Mouse (Mus musculus): ENCODE data around the gene Syne3. TPM values are rescaled to one million over a fixed set of nuclear protein-coding genes. Genes with fewer than 3 reads are reported as not detected.

Gene Syne3
- polyA plus RNA-seq (2015; fragmentation: Nextera tagmentation; extraction: Ambion mirVana): 0.40 and 0.49 TPM in 2 replicates

DNA sequence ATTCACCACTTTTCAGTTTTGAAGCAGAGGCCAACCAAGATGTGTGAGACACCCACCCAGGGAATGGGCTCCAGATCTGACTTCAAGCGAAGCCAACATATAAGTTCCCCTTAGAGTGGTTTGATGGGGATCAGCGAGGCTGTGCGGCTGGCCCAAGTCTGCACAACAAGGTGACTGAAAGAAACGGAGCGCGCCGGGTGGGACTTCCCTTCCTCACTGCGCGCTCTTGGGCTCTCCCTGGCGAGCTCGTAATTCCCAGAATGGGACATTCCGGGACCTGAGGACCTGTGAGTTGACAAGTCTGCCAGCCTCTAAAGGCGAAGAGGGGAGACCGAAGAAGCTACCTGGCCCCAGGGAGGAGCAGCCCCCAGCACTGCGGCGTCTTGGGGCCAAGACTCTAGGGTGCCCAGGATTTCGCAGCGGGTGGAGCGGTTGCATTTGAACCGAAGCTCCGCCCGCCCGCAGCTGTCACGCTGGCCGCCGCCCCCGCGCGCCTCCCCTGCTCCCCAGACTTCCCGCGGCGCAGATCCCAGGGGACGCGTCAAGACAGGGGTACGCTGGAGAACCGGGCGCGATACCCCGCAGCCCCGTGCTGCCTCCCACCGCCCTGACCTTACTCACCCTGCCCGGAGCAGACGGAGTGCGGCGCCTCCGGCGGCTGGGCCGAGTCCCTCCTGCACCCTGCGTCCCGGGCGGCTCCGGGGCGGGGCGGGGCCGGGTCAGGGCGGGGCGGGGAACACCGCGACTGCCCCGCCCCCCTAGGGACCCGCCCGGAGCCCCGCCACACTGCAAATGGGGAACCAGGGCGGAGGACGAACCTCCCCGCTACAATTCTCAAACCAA, at the start of gene Syne3:
Gene Syne3 (minus strand): TSS at position 440 of the 843 bp plus-strand sequence.
- under 1% methylated on average over 65 of the region's 66 CpGs for WGBS
- peak; percentile 68 for ATAC-seq (replicated peaks)

GRCm38 (mm10) chr12:105055308-105055707, 45.7 kb upstream of the Syne3 start:
- H3K27ac ChIP-seq: no peak overlapping the region
- ATAC-seq (replicated peaks): no peak
- H3K36me3 ChIP-seq (replicated peaks): no peaks in the 10 kb centered on the region
- H3K4me2 ChIP-seq: no peak overlapping the region
- H3K4me3 ChIP-seq: no peak overlapping the region
- no peaks in the 10 kb centered on the region for H3K9me3 ChIP-seq
- H3K9ac ChIP-seq: no peak overlapping the region
- 84% methylated on average over 6 of the region's 6 CpGs for WGBS
- H3K27me3 ChIP-seq (replicated peaks): no peaks in the 10 kb centered on the region
- H3K4me1 ChIP-seq: no peaks in the 10 kb centered on the region

More for the DNA sequence above, at the start of gene Syne3:
- no peaks in the 10 kb centered on the region for H3K9me3 ChIP-seq
- H3K9ac ChIP-seq: peak within 1 kb of the TSS; percentile 49
- no peak within 1 kb of the TSS for H3K27ac ChIP-seq
- H3K4me1 ChIP-seq: peaks cover 17% of the 10 kb centered on the region
- H3K4me2 ChIP-seq: peak within 1 kb of the TSS; percentile 97
- H3K4me3 ChIP-seq: peak within 1 kb of the TSS; percentile 58
- H3K27me3 ChIP-seq (replicated peaks): peaks cover 44% of the 10 kb centered on the region
- no peaks in the 10 kb centered on the region for H3K36me3 ChIP-seq (replicated peaks)

- Histone ChIP-seq H3K9me3 (no peaks in the 10 kb centered on the region), H3K9ac (no peak overlapping the region), H3K4me2 (no peak overlapping the region), H3K4me1 (no peaks in the 10 kb centered on the region), H3K4me3 (no peak overlapping the region), H3K27me3 (replicated peaks) (no peaks in the 10 kb centered on the region), H3K27ac (no peak overlapping the region), H3K36me3 (replicated peaks) (no peaks in the 10 kb centered on the region)
- ATAC-seq (replicated peaks): no peak
- WGBS: 94% methylated on average over 15 of the region's 15 CpGs
Observed at GRCm38 (mm10) chr12:105054041-105054440, 44.4 kb upstream of the Syne3 start.

GRCm38 (mm10) chr12:105050898-105051297, 41.3 kb upstream of the Syne3 start:
- Histone ChIP-seq H3K9me3 (no peaks in the 10 kb centered on the region), H3K4me1 (no peaks in the 10 kb centered on the region), H3K27ac (no peak overlapping the region), H3K4me2 (no peak overlapping the region), H3K9ac (no peak overlapping the region), H3K36me3 (replicated peaks) (no peaks in the 10 kb centered on the region), H3K27me3 (replicated peaks) (no peaks in the 10 kb centered on the region), H3K4me3 (no peak overlapping the region)
- ATAC-seq (replicated peaks): peak; percentile 76; the same call in 1 of the 2 replicates
- WGBS: 11% methylated on average over 4 of the region's 4 CpGs

- no peak overlapping the region for H3K4me2 ChIP-seq
- H3K27ac ChIP-seq: no peak overlapping the region
- WGBS: 89% methylated on average over 12 of the region's 12 CpGs
- no peaks in the 10 kb centered on the region for H3K36me3 ChIP-seq (replicated peaks)
- H3K4me1 ChIP-seq: no peaks in the 10 kb centered on the region
- H3K9me3 ChIP-seq: no peaks in the 10 kb centered on the region
- no peak overlapping the region for H3K4me3 ChIP-seq
- H3K9ac ChIP-seq: no peak overlapping the region
- ATAC-seq (replicated peaks): no peak
- H3K27me3 ChIP-seq (replicated peaks): no peaks in the 10 kb centered on the region
Observed at GRCm38 (mm10) chr12:105049813-105050212, 40.2 kb upstream of the Syne3 start.

DNA sequence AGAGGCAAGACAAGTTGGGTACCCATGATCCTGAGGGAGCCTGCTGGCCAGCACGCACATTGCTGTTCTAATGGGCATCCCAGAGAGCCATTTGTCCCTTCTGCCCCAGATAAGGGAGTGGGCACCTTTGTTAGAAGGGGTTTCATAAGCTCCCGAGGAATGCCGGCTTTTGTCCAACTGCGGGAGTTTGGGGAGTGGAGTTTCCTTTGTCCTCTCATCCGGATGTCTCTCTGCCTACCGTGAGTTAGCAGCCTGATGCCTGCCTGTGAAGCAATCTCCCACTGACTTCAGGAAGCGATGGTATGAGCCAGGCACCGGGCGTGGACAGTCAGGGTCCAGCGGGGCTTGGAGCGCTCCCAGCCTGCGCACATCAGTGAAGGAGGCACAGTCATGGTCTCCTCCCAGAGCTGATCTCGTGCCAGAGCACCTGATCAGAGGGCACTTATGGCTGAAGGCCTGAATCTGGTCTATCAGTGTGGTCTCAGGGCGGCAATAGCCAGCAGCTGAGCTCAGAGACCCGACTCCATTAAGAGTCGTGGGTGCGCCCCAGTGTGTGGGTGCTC, 38.8 kb upstream of the Syne3 start:
- no peaks in the 10 kb centered on the region for H3K36me3 ChIP-seq (replicated peaks)
- H3K27ac ChIP-seq: no peak overlapping the region
- H3K4me1 ChIP-seq: no peaks in the 10 kb centered on the region
- H3K27me3 ChIP-seq (replicated peaks): no peaks in the 10 kb centered on the region
- H3K4me2 ChIP-seq: no peak overlapping the region
- H3K4me3 ChIP-seq: no peak overlapping the region
- no peaks in the 10 kb centered on the region for H3K9me3 ChIP-seq
- no peak for ATAC-seq (replicated peaks)
- no peak overlapping the region for H3K9ac ChIP-seq
- 43% methylated on average over 17 of the region's 17 CpGs for WGBS

- no peak for ATAC-seq (replicated peaks)
- Histone ChIP-seq H3K4me1 (no peaks in the 10 kb centered on the region), H3K27ac (no peak overlapping the region), H3K36me3 (replicated peaks) (0 out of 2 replicates have a peak, but pooled peaks cover 8% of the 10 kb centered on the region), H3K4me3 (no peak overlapping the region), H3K4me2 (no peak overlapping the region), H3K9ac (no peak overlapping the region), H3K9me3 (no peaks in the 10 kb centered on the region), H3K27me3 (replicated peaks) (no peaks in the 10 kb centered on the region)
- 92% methylated on average over 9 of the region's 9 CpGs for WGBS
Observed at GRCm38 (mm10) chr12:105044775-105045174, 35.2 kb upstream of the Syne3 start.

- no peak overlapping the region for H3K4me2 ChIP-seq
- no peak overlapping the region for H3K4me3 ChIP-seq
- H3K9me3 ChIP-seq: no peaks in the 10 kb centered on the region
- H3K9ac ChIP-seq: no peak overlapping the region
- 91% methylated on average over 5 of the region's 5 CpGs for WGBS
- ATAC-seq (replicated peaks): no peak
- H3K27me3 ChIP-seq (replicated peaks): no peaks in the 10 kb centered on the region
- no peak overlapping the region for H3K27ac ChIP-seq
- no peaks in the 10 kb centered on the region for H3K4me1 ChIP-seq
- H3K36me3 ChIP-seq (replicated peaks): 0 out of 2 replicates have a peak, but pooled peaks cover 8% of the 10 kb centered on the region
Observed at GRCm38 (mm10) chr12:105043081-105043480, 33.5 kb upstream of the Syne3 start.

DNA sequence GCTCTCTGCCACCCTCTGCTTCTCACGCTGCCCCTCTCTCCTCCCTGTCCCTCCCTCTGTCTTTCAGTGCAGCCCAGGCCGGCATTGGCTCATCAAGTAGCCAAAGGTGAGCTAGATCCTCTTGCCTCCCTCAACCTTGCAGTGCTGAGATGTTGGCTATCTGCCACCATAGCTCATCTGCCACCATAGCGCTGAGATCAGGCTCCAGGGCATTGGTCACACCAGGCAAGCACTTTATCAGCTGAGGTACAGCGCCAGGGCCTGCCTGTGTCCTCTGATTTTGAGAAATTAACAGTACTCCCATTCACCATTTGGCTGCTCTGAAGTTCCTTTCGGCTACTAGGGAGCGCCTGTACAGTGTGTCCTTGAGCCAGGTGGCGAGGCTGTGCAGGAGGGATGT, 31.3 kb upstream of the Syne3 start:
- ATAC-seq (replicated peaks): no peak
- Histone ChIP-seq H3K4me1 (no peaks in the 10 kb centered on the region), H3K4me2 (no peak overlapping the region), H3K4me3 (no peak overlapping the region), H3K27ac (no peak overlapping the region), H3K9ac (no peak overlapping the region), H3K27me3 (replicated peaks) (no peaks in the 10 kb centered on the region), H3K36me3 (replicated peaks) (0 out of 2 replicates have a peak, but pooled peaks cover 8% of the 10 kb centered on the region), H3K9me3 (no peaks in the 10 kb centered on the region)
- 96% methylated on average over 7 of the region's 7 CpGs for WGBS

- 0 out of 2 replicates have a peak, but pooled peaks cover 8% of the 10 kb centered on the region for H3K36me3 ChIP-seq (replicated peaks)
- no peak overlapping the region for H3K4me3 ChIP-seq
- H3K27ac ChIP-seq: no peak overlapping the region
- H3K4me1 ChIP-seq: peaks cover 5% of the 10 kb centered on the region; the same call in 1 of the 2 replicates
- H3K4me2 ChIP-seq: no peak overlapping the region
- no peak for ATAC-seq (replicated peaks)
- H3K27me3 ChIP-seq (replicated peaks): no peaks in the 10 kb centered on the region
- H3K9ac ChIP-seq: no peak overlapping the region
- 68% methylated on average over 12 of the region's 12 CpGs for WGBS
- H3K9me3 ChIP-seq: no peaks in the 10 kb centered on the region
Observed at GRCm38 (mm10) chr12:105039578-105040289, 30.1 kb upstream of the Syne3 start.

- H3K4me2 ChIP-seq: no peak overlapping the region
- ATAC-seq (replicated peaks): no peak
- H3K27me3 ChIP-seq (replicated peaks): no peaks in the 10 kb centered on the region
- no peak overlapping the region for H3K27ac ChIP-seq
- H3K36me3 ChIP-seq (replicated peaks): 0 out of 2 replicates have a peak, but pooled peaks cover 8% of the 10 kb centered on the region
- H3K9ac ChIP-seq: no peak overlapping the region
- H3K4me3 ChIP-seq: no peak overlapping the region
- WGBS: 89% methylated on average over 7 of the region's 7 CpGs
- H3K9me3 ChIP-seq: no peaks in the 10 kb centered on the region
- H3K4me1 ChIP-seq: peaks cover 13% of the 10 kb centered on the region
Observed at GRCm38 (mm10) chr12:105038918-105039317, 29.3 kb upstream of the Syne3 start.

DNA sequence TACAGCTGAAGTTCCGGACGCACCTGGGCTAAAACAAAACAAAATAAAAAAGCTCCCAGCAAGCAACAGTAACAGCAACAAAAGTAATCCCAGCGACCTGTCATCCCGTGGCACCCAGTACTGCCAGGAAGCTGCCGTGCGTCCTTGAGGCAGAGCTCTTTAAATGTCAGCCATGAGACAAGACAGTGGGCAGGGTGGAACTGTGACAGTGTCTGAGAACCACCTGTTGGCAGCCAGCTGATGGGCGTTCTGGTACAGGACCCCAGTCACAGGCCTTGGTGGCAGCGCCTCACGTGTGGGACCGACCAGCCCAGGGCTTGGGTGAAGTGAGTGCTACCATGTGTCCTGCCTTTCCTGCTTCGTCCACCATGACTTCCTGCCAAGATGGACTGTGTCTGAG, 28.6 kb upstream of the Syne3 start:
- no peak for ATAC-seq (replicated peaks)
- peaks cover 20% of the 10 kb centered on the region for H3K4me1 ChIP-seq
- 89% methylated on average over 11 of the region's 11 CpGs for WGBS

More for the DNA sequence above, 28.6 kb upstream of the Syne3 start:
- Histone ChIP-seq H3K4me3 (no peak overlapping the region), H3K27ac (no peak overlapping the region), H3K27me3 (replicated peaks) (no peaks in the 10 kb centered on the region), H3K36me3 (replicated peaks) (0 out of 2 replicates have a peak, but pooled peaks cover 8% of the 10 kb centered on the region), H3K9ac (no peak overlapping the region), H3K9me3 (no peaks in the 10 kb centered on the region), H3K4me2 (no peak overlapping the region)
